Mouse (Mus musculus) embryonic fibroblast, embryonic 13.5 days (primary cell): Measurements from ENCODE around the gene Krt88.

Experiments
- CTCF ChIP-seq: IDR thresholded peaks from 2 replicates; pipeline ENCODE4 v1.5.1; 2011; ENCODE audit warnings: mild to moderate bottlenecking, control low read depth, low read length, moderate library complexity, borderline replicate concordance; ENCODE audit not compliant: insufficient read depth
- POLR2A ChIP-seq: IDR thresholded peaks from 2 replicates; pipeline ENCODE4 v1.6.1; 2011; ENCODE audit warnings: low read depth, mild to moderate bottlenecking, control low read depth, low read length, moderate library complexity

- TF ChIP-seq CTCF (no peak), POLR2A (no peak)
These were observed 46.2 kb downstream of the Krt88 start for GRCm38 (mm10) chr15:101493713-101494112.
